Mouse (Mus musculus) heart, embryonic 13.5 days (tissue): Measurements from ENCODE around the gene Msh4. TPM values are rescaled to one million over a fixed set of nuclear protein-coding genes. Genes with fewer than 3 reads are reported as not detected.
"Not testable (repeated sequence)": the region's sequence is repeated elsewhere in the genome, so short reads cannot be mapped to it uniquely, and the experiment has no call there.

ENCODE experiments used
- ATAC-seq: fragments of 200-750 bp; cut with Nextera tagmentation; 2 replicates; pipeline ENCODE4 v1.8.0; 2017; ENCODE audit warnings: moderate TSS enrichment; ENCODE audit not compliant: insufficient number of reproducible peaks, low FRiP score, low TSS enrichment; ENCODE audit errors: extremely low read depth
- H3K27ac ChIP-seq: fragments of 300-500 bp; sonication (generic); replicated peaks from 2 replicates; pipeline ENCODE4 v1.5.1; 2015; ENCODE audit warnings: moderate library complexity, mild to moderate bottlenecking, inconsistent platforms
- H3K27me3 ChIP-seq: fragments of 300-500 bp; sonication (generic); replicated peaks from 2 replicates; pipeline ENCODE4 v1.6.1; 2015; ENCODE audit warnings: mild to moderate bottlenecking, inconsistent platforms
- H3K36me3 ChIP-seq: fragments of 300-500 bp; sonication (generic); 2 replicates; pipeline ENCODE4 v1.6.1; 2015; ENCODE audit warnings: mild to moderate bottlenecking, inconsistent platforms
- H3K4me1 ChIP-seq: fragments of 300-500 bp; sonication (generic); 2 replicates; pipeline ENCODE4 v1.6.1; 2015; ENCODE audit warnings: inconsistent platforms
- H3K4me2 ChIP-seq: fragments of 300-500 bp; sonication (generic); 2 replicates; pipeline ENCODE4 v1.6.1; 2015; ENCODE audit warnings: inconsistent platforms, mild to moderate bottlenecking, moderate library complexity
- H3K4me3 ChIP-seq: fragments of 300-500 bp; sonication (generic); 2 replicates; pipeline ENCODE4 v1.5.1; 2015; ENCODE audit warnings: moderate library complexity, mild to moderate bottlenecking, inconsistent platforms
- H3K9ac ChIP-seq: fragments of 300-500 bp; sonication (generic); 2 replicates; pipeline ENCODE4 v1.6.1; 2015; ENCODE audit warnings: inconsistent platforms, mild to moderate bottlenecking, moderate library complexity
- H3K9me3 ChIP-seq: fragments of 300-500 bp; sonication (generic); 2 replicates; pipeline ENCODE4 v1.6.1; 2016; ENCODE audit warnings: inconsistent platforms
- WGBS: fragments of 180-500 bp; shearing (Covaris S2); methylation state at CpG from one replicate; pipeline ENCODE4 v1.1.7; 2015; ENCODE audit warnings: mixed read lengths; 5-methylcytosine and 5-hydroxymethylcytosine counted together
- polyA plus RNA-seq: library from polyadenylated mRNA; unstranded; fragments of >200 nt; fragmentation: Nextera tagmentation; extraction: Ambion mirVana; gene quantifications from 2 replicates; pipeline ENCODE4 v1.2.1, GENCODE M21; 2015

The Msh4 gene
- polyA plus RNA-seq, 1 experiment from 2014 or later = 0.12 TPM

DNA sequence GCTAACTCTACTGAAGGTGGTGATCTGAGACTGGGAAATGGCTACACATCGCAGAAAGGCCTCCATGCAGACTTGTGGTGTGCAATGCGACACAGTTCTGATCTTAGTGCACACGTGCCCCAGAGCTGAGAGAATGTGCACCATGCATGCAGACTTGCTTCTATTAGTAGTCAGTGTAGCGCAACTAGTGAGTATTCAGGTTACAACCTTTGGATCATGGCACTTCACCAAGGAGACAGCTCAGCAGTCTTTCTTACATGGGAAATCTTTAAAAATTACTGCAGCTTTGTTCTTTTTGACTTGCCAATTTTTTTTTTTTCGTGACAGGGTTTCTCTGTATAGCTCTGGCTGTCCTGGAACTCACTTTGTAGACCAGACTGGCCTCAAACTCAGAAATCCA lies 34.5 kb downstream of the Msh4 start:
- no peak for ATAC-seq
- no peaks in the 10 kb centered on the region for H3K27me3 ChIP-seq
- H3K4me1 ChIP-seq = no peaks in the 10 kb centered on the region
- no peak overlapping the region for H3K4me3 ChIP-seq
- no peak overlapping the region for H3K27ac ChIP-seq
- no peaks in the 10 kb centered on the region for H3K9me3 ChIP-seq
- H3K9ac ChIP-seq = no peak overlapping the region
- H3K4me2 ChIP-seq = no peak overlapping the region
- WGBS = 87% methylated on average over 5 of the region's 5 CpGs
- H3K36me3 ChIP-seq = no peaks in the 10 kb centered on the region

- H3K4me3 ChIP-seq = no peak overlapping the region
- ATAC-seq = no peak
- no peak overlapping the region for H3K27ac ChIP-seq
- no peaks in the 10 kb centered on the region for H3K36me3 ChIP-seq
- no peaks in the 10 kb centered on the region for H3K4me1 ChIP-seq
- H3K9me3 ChIP-seq = no peaks in the 10 kb centered on the region
- no peak overlapping the region for H3K9ac ChIP-seq
- H3K27me3 ChIP-seq = no peaks in the 10 kb centered on the region
- H3K4me2 ChIP-seq = no peak overlapping the region
- WGBS = 68% methylated on average over 14 of the region's 14 CpGs
Measured at GRCm38 (mm10) chr3:153867149-153868136, 38.5 kb downstream of the Msh4 start.

GRCm38 (mm10) chr3:153864636-153865429 lies 41.1 kb downstream of the Msh4 start:
- 69% methylated on average over 4 of the region's 4 CpGs for WGBS

DNA sequence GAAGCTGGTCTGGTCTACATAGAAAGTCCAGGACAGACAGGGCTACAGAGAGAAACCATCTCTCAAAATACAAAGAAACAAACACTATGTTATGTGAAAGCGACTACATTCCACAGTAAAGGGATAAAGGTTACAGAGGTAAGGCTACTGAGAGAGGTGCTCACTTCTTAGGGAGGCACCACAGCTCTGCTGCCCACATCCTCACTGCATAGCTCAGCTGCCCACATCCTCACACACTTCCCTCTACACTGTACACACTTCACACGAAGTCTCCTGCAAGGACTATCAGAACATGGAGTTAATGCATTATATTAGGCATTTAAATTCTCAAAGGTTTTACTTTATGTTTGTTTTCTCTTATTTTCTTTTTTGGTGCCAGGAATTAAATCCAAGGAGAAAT lies 42.1 kb downstream of the Msh4 start:
- H3K4me2 ChIP-seq = no peak overlapping the region
- ATAC-seq = no peak
- no peaks in the 10 kb centered on the region for H3K36me3 ChIP-seq
- H3K4me3 ChIP-seq = no peak overlapping the region
- H3K27me3 ChIP-seq = peaks cover 11% of the 10 kb centered on the region; the same call in 1 of the 2 replicates
- no peaks in the 10 kb centered on the region for H3K9me3 ChIP-seq
- H3K4me1 ChIP-seq = no peaks in the 10 kb centered on the region
- H3K27ac ChIP-seq = no peak overlapping the region
- WGBS = 76% methylated on average over 2 of the region's 2 CpGs
- no peak overlapping the region for H3K9ac ChIP-seq

More at GRCm38 (mm10) chr3:153864636-153865429, 41.1 kb downstream of the Msh4 start:
- no peak for ATAC-seq
- no peak overlapping the region for H3K4me2 ChIP-seq
- H3K9ac ChIP-seq = no peak overlapping the region
- no peaks in the 10 kb centered on the region for H3K4me1 ChIP-seq
- no peaks in the 10 kb centered on the region for H3K36me3 ChIP-seq
- no peak overlapping the region for H3K4me3 ChIP-seq
- peaks cover 3% of the 10 kb centered on the region; the same call in 1 of the 2 replicates for H3K27me3 ChIP-seq
- H3K9me3 ChIP-seq = no peaks in the 10 kb centered on the region
- H3K27ac ChIP-seq = no peak overlapping the region

- H3K27me3 ChIP-seq = peaks cover 23% of the 10 kb centered on the region
- H3K27ac ChIP-seq, H3K4me3 ChIP-seq, H3K4me1 ChIP-seq, H3K36me3 ChIP-seq, H3K9ac ChIP-seq, H3K9me3 ChIP-seq, H3K4me2 ChIP-seq, ATAC-seq: not testable (repeated sequence)
- 67% methylated on average over 8 of the region's 8 CpGs for WGBS
Measured at GRCm38 (mm10) chr3:153860392-153860791, 45.5 kb downstream of the Msh4 start.

DNA sequence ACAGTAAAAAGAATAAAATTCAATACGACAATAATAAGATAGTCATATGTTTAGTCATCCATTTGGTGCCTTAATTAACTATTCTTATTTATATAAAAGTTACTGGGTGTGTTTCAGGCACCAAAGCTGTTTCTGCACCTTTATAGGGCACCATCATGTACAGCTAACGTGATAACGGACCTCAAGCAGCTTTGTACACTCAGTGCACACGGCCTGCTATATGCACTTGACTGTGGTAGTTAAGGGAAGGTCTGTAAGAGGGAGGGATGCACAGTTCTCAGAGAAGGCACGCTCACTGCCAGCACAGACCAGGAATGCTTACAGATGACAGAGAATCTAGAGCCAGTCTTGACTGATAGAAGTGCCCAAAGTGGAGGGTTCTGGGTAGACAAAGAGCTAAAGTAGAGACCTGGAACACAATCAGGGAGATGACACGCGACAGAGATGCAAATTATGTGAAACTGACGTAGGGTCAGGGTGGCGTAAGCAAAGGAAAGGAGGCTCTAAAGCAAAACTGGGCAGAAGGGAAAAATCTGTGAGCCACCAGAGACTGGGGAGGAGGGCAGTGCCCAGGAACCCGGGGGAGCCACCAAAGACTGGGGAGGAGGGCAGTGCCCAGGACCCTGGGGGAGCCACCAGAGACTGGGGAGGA lies 47.5 kb downstream of the Msh4 start:
- Histone ChIP-seq H3K4me2 (no peak overlapping the region), H3K9me3 (no peaks in the 10 kb centered on the region), H3K4me1 (no peaks in the 10 kb centered on the region), H3K9ac (no peak overlapping the region), H3K27ac (no peak overlapping the region), H3K4me3 (no peak overlapping the region), H3K27me3 (peaks cover 42% of the 10 kb centered on the region), H3K36me3 (no peaks in the 10 kb centered on the region)
- WGBS = 76% methylated on average over 10 of the region's 10 CpGs
- no peak for ATAC-seq

- Histone ChIP-seq H3K9me3 (no peaks in the 10 kb centered on the region), H3K36me3 (no peaks in the 10 kb centered on the region), H3K9ac (no peak overlapping the region), H3K27me3 (peaks cover 52% of the 10 kb centered on the region), H3K27ac (no peak overlapping the region), H3K4me3 (no peak overlapping the region), H3K4me2 (no peak overlapping the region), H3K4me1 (peaks cover 28% of the 10 kb centered on the region)
- ATAC-seq = peak; percentile 61
- 34% methylated on average over 8 of the region's 8 CpGs for WGBS
Measured at GRCm38 (mm10) chr3:153852266-153852665, 53.7 kb downstream of the Msh4 start.

DNA sequence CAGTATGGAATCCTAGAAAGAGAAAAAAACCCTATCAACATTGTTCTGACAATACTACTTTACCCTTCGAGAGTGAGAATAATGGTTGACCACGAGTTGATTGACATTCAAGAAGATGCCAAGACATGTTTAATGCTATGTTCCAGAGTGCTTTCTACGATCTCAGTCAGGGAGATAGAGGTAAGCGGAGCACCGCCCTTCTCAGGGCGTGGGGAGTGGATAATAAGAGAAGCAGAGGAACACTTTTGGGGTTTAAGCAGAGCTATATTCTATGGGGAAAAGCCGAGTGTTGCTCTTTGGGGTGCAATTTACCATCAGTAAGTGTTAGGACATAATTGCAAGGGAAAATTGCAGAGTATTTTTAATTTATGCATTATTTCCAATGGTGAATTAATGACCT lies 55.2 kb downstream of the Msh4 start:
- H3K27ac ChIP-seq = no peak overlapping the region
- H3K4me1 ChIP-seq = peaks cover 32% of the 10 kb centered on the region
- no peaks in the 10 kb centered on the region for H3K36me3 ChIP-seq
- no peak overlapping the region for H3K4me3 ChIP-seq
- no peak overlapping the region for H3K9ac ChIP-seq
- 79% methylated on average over 7 of the region's 7 CpGs for WGBS
- ATAC-seq = no peak
- H3K27me3 ChIP-seq = peaks cover 57% of the 10 kb centered on the region
- peak overlapping the region; percentile 48 for H3K4me2 ChIP-seq
- H3K9me3 ChIP-seq = no peaks in the 10 kb centered on the region

- ATAC-seq = peak; percentile 73; the same call in 1 of the 2 replicates
- H3K9ac ChIP-seq = no peak overlapping the region
- H3K27ac ChIP-seq = peak overlapping the region; percentile 50
- H3K4me2 ChIP-seq = peak overlapping the region; percentile 48
- H3K27me3 ChIP-seq = peaks cover 61% of the 10 kb centered on the region
- WGBS = 4% methylated on average over 5 of the region's 5 CpGs
- peaks cover 32% of the 10 kb centered on the region for H3K4me1 ChIP-seq
- 0 out of 2 replicates have a peak overlapping the region, but pooled peaks have one; percentile 4 for H3K4me3 ChIP-seq
- H3K9me3 ChIP-seq = no peaks in the 10 kb centered on the region
- H3K36me3 ChIP-seq = no peaks in the 10 kb centered on the region
Measured at GRCm38 (mm10) chr3:153849368-153850015, 56.4 kb downstream of the Msh4 start.

- 48% methylated on average over 7 of the region's 7 CpGs for whole genome bisulfite sequencing
- peaks cover 32% of the 10 kb centered on the region for H3K4me1 ChIP-seq
- H3K4me2 ChIP-seq = no peak overlapping the region
- H3K9me3 ChIP-seq = no peaks in the 10 kb centered on the region
- H3K27ac ChIP-seq = no peak overlapping the region
- H3K4me3 ChIP-seq = no peak overlapping the region
- H3K27me3 ChIP-seq = peaks cover 55% of the 10 kb centered on the region
- no peak overlapping the region for H3K9ac ChIP-seq
- no peaks in the 10 kb centered on the region for H3K36me3 ChIP-seq
- no peak for ATAC-seq
Measured at GRCm38 (mm10) chr3:153847207-153847733, 58.7 kb downstream of the Msh4 start.
